16 mouse cellular contexts compared by ENCODE assay signal in genomic region chr1:132343656-132344055, GRCm38 (mm10). TPM values are rescaled to one million over a fixed set of nuclear protein-coding genes. Genes with fewer than 3 reads are reported as not detected.
"Had no signal": no experiment of that assay in that cellular context is flagged by ENCODE, and none has a peak within 500 bp of the region (broad histone marks: within the 10 kb centered on the region; RNA-seq: fewer than 3 reads in every experiment).

No protein-coding gene starts in this region.

- ATAC-seq: intestine, embryonic 15.5 days; lung, postnatal 0 days; midbrain, embryonic 16.5 days had no signal

- H3K9me3 ChIP-seq: intestine, embryonic 15.5 days; limb, embryonic 12.5 days; neural tube, embryonic 13.5 days had no signal

- H3K27ac ChIP-seq: intestine, embryonic 15.5 days; limb, embryonic 12.5 days; liver, embryonic 14.5 days; neural tube, embryonic 13.5 days; stomach, postnatal 0 days had no signal

- H3K9ac ChIP-seq: intestine, embryonic 15.5 days; limb, embryonic 12.5 days; liver, embryonic 14.5 days; neural tube, embryonic 13.5 days had no signal

- H3K27me3 ChIP-seq: intestine, embryonic 15.5 days; limb, embryonic 12.5 days; neural tube, embryonic 13.5 days had no signal

- H3K4me3 ChIP-seq: intestine, embryonic 15.5 days; limb, embryonic 12.5 days; neural tube, embryonic 13.5 days had no signal

- H3K36me3 ChIP-seq: intestine, embryonic 15.5 days; limb, embryonic 12.5 days; neural tube, embryonic 13.5 days had no signal

- H3K4me1 ChIP-seq: limb, embryonic 12.5 days; neural tube, embryonic 13.5 days had no signal

- DNase-seq: kidney, adult 18-20 months; kidney, postnatal 4 days; liver; lung, adult 2 months; lung, postnatal 36 days; right cerebral cortex, postnatal 14 days; thymus, postnatal 4 days had no signal

- H3K4me2 ChIP-seq: intestine, embryonic 15.5 days; limb, embryonic 12.5 days; midbrain, embryonic 11.5 days; neural tube, embryonic 13.5 days had no signal

RNA-seq across cellular contexts. Expression of gene Klhdc8a, which starts 45.2 kb away (rescaled TPM):
- total RNA-seq: megakaryocyte, adult 5-6 weeks had no signal
